Mouse (Mus musculus) testis, adult 2 months (tissue): ENCODE results near the gene BC030499.

ENCODE experiments used
- CTCF ChIP-seq: fragments of 200-500 bp; IDR thresholded peaks from 2 replicates; pipeline ENCODE4 v1.5.1; 2012; ENCODE audit warnings: low read depth, mild to moderate bottlenecking, inconsistent platforms, low read length, moderate library complexity; ENCODE audit not compliant: control insufficient read depth, insufficient read depth, insufficient replicate concordance
- POLR2A ChIP-seq: fragments of 200-500 bp; IDR thresholded peaks from 2 replicates; pipeline ENCODE4 v1.6.1; 2012; ENCODE audit warnings: low read depth, mild to moderate bottlenecking, inconsistent platforms, low read length, moderate library complexity; ENCODE audit not compliant: control insufficient read depth

DNA sequence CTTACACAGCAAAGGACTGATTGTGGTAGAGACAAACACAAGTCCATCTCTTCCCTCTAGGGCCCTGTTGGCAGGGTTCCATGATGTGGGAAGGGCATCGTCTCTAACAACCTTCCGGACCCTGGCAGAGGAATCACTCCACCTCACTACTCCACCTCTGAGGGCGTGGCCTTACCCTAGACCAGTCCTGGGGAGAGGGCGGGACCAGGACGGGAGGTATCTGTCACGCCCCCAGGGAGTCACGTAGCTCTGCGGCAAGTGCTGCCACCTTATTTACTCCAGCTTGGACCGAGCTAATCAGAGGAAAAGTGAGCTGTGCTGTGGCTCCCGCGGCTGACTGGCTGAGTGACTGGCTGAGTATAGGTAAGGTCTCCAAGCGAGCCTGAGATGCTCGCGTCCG is 32.2 kb downstream of the BC030499 start, which contains the start of gene Aldoc:
- peak; percentile 32; the same call in 1 of the 2 replicates for TF ChIP-seq POLR2A
- TF ChIP-seq CTCF: no peak
